Mouse (Mus musculus) liver, postnatal 0 days (tissue): Measurements from ENCODE around the gene Tuba1c. TPM values are rescaled to one million over a fixed set of nuclear protein-coding genes. Genes with fewer than 3 reads are reported as not detected.

ENCODE experiments used
- ATAC-seq: fragments of 200-750 bp; cut with Nextera tagmentation; 2 replicates; pipeline ENCODE4 v1.8.0; 2017; ENCODE audit warnings: mild to moderate bottlenecking, moderate library complexity
- DNase-seq: peaks from one replicate; pipeline ENCODE4 v3.0.0-alpha.2; 2016
- H3K27ac ChIP-seq: fragments of 300-500 bp; sonication (generic); 2 replicates; pipeline ENCODE4 v1.5.1; 2014; ENCODE audit warnings: antibody characterized with exemption, moderate library complexity, mild to moderate bottlenecking, low read depth
- H3K27me3 ChIP-seq: fragments of 300-500 bp; sonication (generic); 2 replicates; pipeline ENCODE4 v1.6.1; 2014; ENCODE audit warnings: low read length, control low read depth, mixed read lengths; ENCODE audit not compliant: insufficient read depth
- H3K36me3 ChIP-seq: fragments of 300-500 bp; sonication (generic); replicated peaks from 2 replicates; pipeline ENCODE4 v1.6.1; 2014; ENCODE audit warnings: mild to moderate bottlenecking, control low read depth, low read length, moderate library complexity, mixed read lengths; ENCODE audit not compliant: insufficient read depth
- H3K4me1 ChIP-seq: fragments of 300-500 bp; sonication (generic); 2 replicates; pipeline ENCODE4 v1.6.1; 2014; ENCODE audit warnings: antibody characterized with exemption, mild to moderate bottlenecking, control low read depth; ENCODE audit not compliant: insufficient read depth
- H3K4me2 ChIP-seq: fragments of 300-500 bp; sonication (generic); 2 replicates; pipeline ENCODE4 v1.6.1; 2014; ENCODE audit warnings: low read depth, mild to moderate bottlenecking, low read length, moderate library complexity, mixed read lengths
- H3K4me3 ChIP-seq: fragments of 300-500 bp; sonication (generic); 2 replicates; pipeline ENCODE4 v1.5.1; 2014; ENCODE audit warnings: low read depth, low read length
- H3K9ac ChIP-seq: fragments of 300-500 bp; sonication (generic); replicated peaks from 2 replicates; pipeline ENCODE4 v1.6.1; 2014; ENCODE audit warnings: mild to moderate bottlenecking, moderate library complexity
- H3K9me3 ChIP-seq: fragments of 300-500 bp; sonication (generic); 2 replicates; pipeline ENCODE4 v1.6.1; 2016; ENCODE audit warnings: mild to moderate bottlenecking, control low read depth, low read length, mixed read lengths
- CTCF ChIP-seq: sonication (generic); IDR thresholded peaks from 2 replicates; pipeline ENCODE4 v1.5.1; 2016; ENCODE audit warnings: antibody characterized with exemption, low read depth
- EP300 ChIP-seq: IDR thresholded peaks from 2 replicates; pipeline ENCODE4 v1.6.1; 2016; ENCODE audit warnings: antibody characterized with exemption, low read depth, mild to moderate bottlenecking
- WGBS: fragments of 180-500 bp; shearing (Covaris S2); extraction: QIAGEN DNeasy Blood & Tissue Kit; methylation state at CpG from one replicate; pipeline ENCODE4 v1.1.7; 2014; ENCODE audit not compliant: insufficient replicate concordance; 5-methylcytosine and 5-hydroxymethylcytosine counted together
- polyA plus RNA-seq: library from polyadenylated mRNA; unstranded; fragments of >200 nt; fragmentation: Nextera tagmentation; extraction: Ambion mirVana; gene quantifications from 2 replicates; pipeline ENCODE4 v1.2.1, GENCODE M21; 2015

Tuba1c gene
- polyA plus RNA-seq, 1 experiment from 2014 or later = 152 TPM

- DNase-seq (no peak), ATAC-seq (no peak)
- H3K9me3 ChIP-seq = no peaks in the 10 kb centered on the region
- H3K27me3 ChIP-seq = no peaks in the 10 kb centered on the region
- no peak for TF ChIP-seq EP300
- TF ChIP-seq CTCF = no peak
- H3K4me2 ChIP-seq = no peak overlapping the region
- H3K4me1 ChIP-seq = peaks cover 27% of the 10 kb centered on the region
- H3K27ac ChIP-seq = no peak overlapping the region
- WGBS = 74% methylated on average over 1 of the region's 1 CpGs
- peaks cover 42% of the 10 kb centered on the region for H3K36me3 ChIP-seq
- H3K9ac ChIP-seq = no peak overlapping the region
- no peak overlapping the region for H3K4me3 ChIP-seq
These were observed 8.3 kb downstream of the Tuba1c start for GRCm38 (mm10) chr15:99038025-99038424.

- ATAC-seq (no peak), DNase-seq (no peak)
- peaks cover 39% of the 10 kb centered on the region for H3K36me3 ChIP-seq
- H3K27ac ChIP-seq = no peak overlapping the region
- no peaks in the 10 kb centered on the region for H3K27me3 ChIP-seq
- no peaks in the 10 kb centered on the region for H3K9me3 ChIP-seq
- H3K9ac ChIP-seq = no peak overlapping the region
- no peak overlapping the region for H3K4me3 ChIP-seq
- TF ChIP-seq EP300 (no peak), CTCF (no peak)
- 84% methylated on average over 5 of the region's 5 CpGs for WGBS
- H3K4me2 ChIP-seq = no peak overlapping the region
- H3K4me1 ChIP-seq = peaks cover 23% of the 10 kb centered on the region
These were observed 9.1 kb downstream of the Tuba1c start for GRCm38 (mm10) chr15:99038797-99039196.

GRCm38 (mm10) chr15:99039306-99039705 lies 9.6 kb downstream of the Tuba1c start:
- no peak for ATAC-seq
- no peak overlapping the region for H3K4me2 ChIP-seq
- WGBS = 79% methylated on average over 4 of the region's 4 CpGs

GRCm38 (mm10) chr15:99039996-99040919 lies 10.6 kb downstream of the Tuba1c start:
- Histone ChIP-seq H3K9ac (no peak overlapping the region), H3K36me3 (peaks cover 27% of the 10 kb centered on the region), H3K4me2 (no peak overlapping the region), H3K27ac (no peak overlapping the region), H3K9me3 (no peaks in the 10 kb centered on the region), H3K4me1 (peaks cover 19% of the 10 kb centered on the region), H3K27me3 (no peaks in the 10 kb centered on the region), H3K4me3 (no peak overlapping the region)
- DNase-seq (peak; percentile 18), ATAC-seq (no peak)
- WGBS = 68% methylated on average over 26 of the region's 26 CpGs
- TF ChIP-seq CTCF (peak; percentile 60), EP300 (no peak)

More at GRCm38 (mm10) chr15:99039306-99039705, 9.6 kb downstream of the Tuba1c start:
- TF ChIP-seq EP300 (no peak), CTCF (no peak)
- Histone ChIP-seq H3K9ac (no peak overlapping the region), H3K36me3 (peaks cover 37% of the 10 kb centered on the region), H3K4me3 (no peak overlapping the region), H3K4me1 (peaks cover 22% of the 10 kb centered on the region), H3K9me3 (no peaks in the 10 kb centered on the region), H3K27ac (no peak overlapping the region), H3K27me3 (no peaks in the 10 kb centered on the region)
- no peak for DNase-seq

- Histone ChIP-seq H3K4me1 (peaks cover 15% of the 10 kb centered on the region), H3K9me3 (no peaks in the 10 kb centered on the region), H3K27ac (peak overlapping the region; percentile 87; the same call in 1 of the 2 replicates), H3K4me3 (no peak overlapping the region), H3K36me3 (peaks cover 18% of the 10 kb centered on the region), H3K27me3 (no peaks in the 10 kb centered on the region), H3K9ac (0 out of 2 replicates have a peak overlapping the region, but pooled peaks have one; percentile 34), H3K4me2 (no peak overlapping the region)
- 65% methylated on average over 21 of the region's 21 CpGs for WGBS
- no peak for TF ChIP-seq CTCF
- no peak for TF ChIP-seq EP300
- ATAC-seq (no peak), DNase-seq (peak; percentile 11)
These were observed 11.5 kb downstream of the Tuba1c start for GRCm38 (mm10) chr15:99040920-99041856.
